Mouse (Mus musculus) stomach, embryonic 14.5 days (tissue): Measurements from ENCODE around the gene Msgn1. TPM values are rescaled to one million over a fixed set of nuclear protein-coding genes. Genes with fewer than 3 reads are reported as not detected.

ENCODE experiments used
- ATAC-seq: fragments of 200-750 bp; cut with Nextera tagmentation; 2 replicates; pipeline ENCODE4 v1.8.0; 2017; ENCODE audit warnings: low read depth, moderate TSS enrichment; ENCODE audit not compliant: insufficient number of reproducible peaks, insufficient read depth, low FRiP score
- H3K27ac ChIP-seq: fragments of 300-500 bp; sonication (generic); 2 replicates; pipeline ENCODE4 v1.5.1; 2014; ENCODE audit warnings: mild to moderate bottlenecking, low read length, moderate library complexity, mixed read lengths
- H3K27me3 ChIP-seq: fragments of 300-500 bp; sonication (generic); 2 replicates; pipeline ENCODE4 v1.6.1; 2014; ENCODE audit warnings: low read length, control low read depth, mixed read lengths; ENCODE audit not compliant: control insufficient read depth, insufficient read depth
- H3K36me3 ChIP-seq: fragments of 300-500 bp; sonication (generic); 2 replicates; pipeline ENCODE4 v1.6.1; 2014; ENCODE audit warnings: mild to moderate bottlenecking, control low read depth, low read length, moderate library complexity, mixed read lengths; ENCODE audit not compliant: control insufficient read depth, insufficient read depth
- H3K4me1 ChIP-seq: fragments of 300-500 bp; sonication (generic); 2 replicates; pipeline ENCODE4 v1.6.1; 2014; ENCODE audit warnings: low read length, control low read depth, mixed read lengths; ENCODE audit not compliant: control insufficient read depth, insufficient read depth
- H3K4me2 ChIP-seq: fragments of 300-500 bp; sonication (generic); replicated peaks from 2 replicates; pipeline ENCODE4 v1.6.1; 2014; ENCODE audit warnings: low read depth, low read length, control low read depth
- H3K4me3 ChIP-seq: fragments of 300-500 bp; sonication (generic); 2 replicates; pipeline ENCODE4 v1.5.1; 2014; ENCODE audit warnings: low read depth, low read length, control low read depth
- H3K9ac ChIP-seq: fragments of 300-500 bp; sonication (generic); replicated peaks from 2 replicates; pipeline ENCODE4 v1.6.1; 2014; ENCODE audit warnings: low read depth, mild to moderate bottlenecking, control low read depth, low read length, moderate library complexity, mixed read lengths
- H3K9me3 ChIP-seq: fragments of 300-500 bp; sonication (generic); 2 replicates; pipeline ENCODE4 v1.6.1; 2016; ENCODE audit warnings: low read depth, low read length, control low read depth; ENCODE audit not compliant: control insufficient read depth
- WGBS: fragments of 180-500 bp; shearing (Covaris S2); extraction: QIAGEN DNeasy Blood & Tissue Kit; methylation state at CpG from one replicate; pipeline ENCODE4 v1.1.7; 2014; 5-methylcytosine and 5-hydroxymethylcytosine counted together
- polyA plus RNA-seq: library from polyadenylated mRNA; unstranded; fragments of >200 nt; fragmentation: Nextera tagmentation; extraction: Ambion mirVana; gene quantifications from 2 replicates; pipeline ENCODE4 v1.2.1, GENCODE M21; 2014

Gene Msgn1
- polyA plus RNA-seq, 1 experiment from 2014 or later: not detected

GRCm38 (mm10) chr12:11222566-11222965, 13.8 kb upstream of the Msgn1 start:
- WGBS: 54% methylated on average over 3 of the region's 3 CpGs
- Histone ChIP-seq H3K9ac (no peak overlapping the region), H3K4me1 (no peaks in the 10 kb centered on the region), H3K4me2 (no peak overlapping the region), H3K36me3 (no peaks in the 10 kb centered on the region), H3K4me3 (no peak overlapping the region), H3K9me3 (no peaks in the 10 kb centered on the region), H3K27me3 (no peaks in the 10 kb centered on the region), H3K27ac (no peak overlapping the region)
- no peak for ATAC-seq

GRCm38 (mm10) chr12:11221524-11222330, 13.0 kb upstream of the Msgn1 start:
- Histone ChIP-seq H3K36me3 (no peaks in the 10 kb centered on the region), H3K4me3 (no peak overlapping the region), H3K27ac (no peak overlapping the region), H3K4me2 (no peak overlapping the region), H3K4me1 (no peaks in the 10 kb centered on the region), H3K9me3 (no peaks in the 10 kb centered on the region), H3K27me3 (no peaks in the 10 kb centered on the region), H3K9ac (no peak overlapping the region)
- WGBS: 58% methylated on average over 20 of the region's 20 CpGs
- peak; percentile 15; the same call in 1 of the 2 replicates for ATAC-seq

- H3K4me1 ChIP-seq: no peaks in the 10 kb centered on the region
- no peaks in the 10 kb centered on the region for H3K36me3 ChIP-seq
- H3K9ac ChIP-seq: no peak overlapping the region
- H3K27me3 ChIP-seq: no peaks in the 10 kb centered on the region
- no peak overlapping the region for H3K27ac ChIP-seq
- no peaks in the 10 kb centered on the region for H3K9me3 ChIP-seq
- no peak for ATAC-seq
- 61% methylated on average over 7 of the region's 7 CpGs for WGBS
- no peak overlapping the region for H3K4me3 ChIP-seq
- H3K4me2 ChIP-seq: no peak overlapping the region
These were observed 9.0 kb upstream of the Msgn1 start for GRCm38 (mm10) chr12:11217726-11218250.

- no peaks in the 10 kb centered on the region for H3K4me1 ChIP-seq
- no peaks in the 10 kb centered on the region for H3K36me3 ChIP-seq
- 77% methylated on average over 3 of the region's 3 CpGs for WGBS
These were observed 7.7 kb upstream of the Msgn1 start for GRCm38 (mm10) chr12:11216454-11216853.

GRCm38 (mm10) chr12:11215555-11215954, 6.8 kb upstream of the Msgn1 start:
- no peak for ATAC-seq
- Histone ChIP-seq H3K4me1 (no peaks in the 10 kb centered on the region), H3K36me3 (no peaks in the 10 kb centered on the region), H3K9ac (no peak overlapping the region), H3K9me3 (no peaks in the 10 kb centered on the region), H3K4me2 (no peak overlapping the region), H3K4me3 (no peak overlapping the region), H3K27me3 (no peaks in the 10 kb centered on the region), H3K27ac (no peak overlapping the region)
- 88% methylated on average over 2 of the region's 2 CpGs for WGBS

More at GRCm38 (mm10) chr12:11216454-11216853, 7.7 kb upstream of the Msgn1 start:
- Histone ChIP-seq H3K9ac (no peak overlapping the region), H3K9me3 (no peaks in the 10 kb centered on the region), H3K4me2 (no peak overlapping the region), H3K27me3 (no peaks in the 10 kb centered on the region), H3K27ac (no peak overlapping the region), H3K4me3 (no peak overlapping the region)
- no peak for ATAC-seq

GRCm38 (mm10) chr12:11214776-11215175, 6.0 kb upstream of the Msgn1 start:
- Histone ChIP-seq H3K4me1 (no peaks in the 10 kb centered on the region), H3K9me3 (no peaks in the 10 kb centered on the region), H3K27me3 (no peaks in the 10 kb centered on the region), H3K9ac (no peak overlapping the region), H3K4me2 (no peak overlapping the region), H3K4me3 (no peak overlapping the region), H3K36me3 (no peaks in the 10 kb centered on the region), H3K27ac (no peak overlapping the region)
- no peak for ATAC-seq

GRCm38 (mm10) chr12:11212881-11213280, 4.1 kb upstream of the Msgn1 start:
- Histone ChIP-seq H3K4me3 (no peak overlapping the region), H3K27ac (no peak overlapping the region), H3K9ac (no peak overlapping the region), H3K9me3 (no peaks in the 10 kb centered on the region), H3K36me3 (no peaks in the 10 kb centered on the region), H3K4me2 (no peak overlapping the region), H3K27me3 (no peaks in the 10 kb centered on the region), H3K4me1 (no peaks in the 10 kb centered on the region)
- no peak for ATAC-seq
- 68% methylated on average over 1 of the region's 1 CpGs for WGBS

- no peak for ATAC-seq
- Histone ChIP-seq H3K9ac (no peak overlapping the region), H3K36me3 (no peaks in the 10 kb centered on the region), H3K4me3 (no peak overlapping the region), H3K27ac (no peak overlapping the region), H3K4me1 (no peaks in the 10 kb centered on the region), H3K4me2 (no peak overlapping the region), H3K27me3 (no peaks in the 10 kb centered on the region), H3K9me3 (no peaks in the 10 kb centered on the region)
- 76% methylated on average over 3 of the region's 3 CpGs for WGBS
These were observed 1.6 kb upstream of the Msgn1 start for GRCm38 (mm10) chr12:11210361-11210760.
